Comparison of ENCODE assay signal across 36 mouse cellular contexts in genomic region chr7:54818606-54819005, GRCm38 (mm10). TPM values are rescaled to one million over a fixed set of nuclear protein-coding genes. Genes with fewer than 3 reads are reported as not detected.
"Had no signal": no experiment of that assay in that cellular context is flagged by ENCODE, and none has a peak within 500 bp of the region (broad histone marks: within the 10 kb centered on the region; RNA-seq: fewer than 3 reads in every experiment).

No protein-coding gene starts in this region.

- H3K4me1 ChIP-seq: limb, embryonic 10.5 days; limb, embryonic 12.5 days; limb, embryonic 13.5 days; limb, embryonic 15.5 days; liver, embryonic 12.5 days; liver, embryonic 13.5 days; liver, embryonic 15.5 days; lung, embryonic 15.5 days; megakaryocyte, embryonic 14.5 days; midbrain, embryonic 10.5 days; midbrain, embryonic 12.5 days; midbrain, embryonic 13.5 days; midbrain, embryonic 15.5 days had no signal

- H3K9me3 ChIP-seq: limb, embryonic 10.5 days; limb, embryonic 12.5 days; limb, embryonic 13.5 days; limb, embryonic 15.5 days; liver, embryonic 12.5 days; liver, embryonic 13.5 days; liver, embryonic 15.5 days; lung, embryonic 15.5 days; megakaryocyte, embryonic 14.5 days; midbrain, embryonic 10.5 days; midbrain, embryonic 12.5 days; midbrain, embryonic 13.5 days; midbrain, embryonic 15.5 days had no signal

- H3K9ac ChIP-seq: limb, embryonic 12.5 days; limb, embryonic 13.5 days; limb, embryonic 15.5 days; liver, embryonic 12.5 days; liver, embryonic 13.5 days; liver, embryonic 14.5 days; liver, embryonic 15.5 days; liver, postnatal 0 days; lung, embryonic 14.5 days; lung, embryonic 15.5 days; midbrain, embryonic 12.5 days; midbrain, embryonic 13.5 days; midbrain, embryonic 15.5 days had no signal

- DNase-seq: left cerebral cortex, postnatal 4 days; liver; liver, embryonic 13.5 days; liver, postnatal 0 days; lung, adult 18-20 months; lung, adult 2 months; lung, embryonic 14.5 days; lung, postnatal 10 days; lung, postnatal 14 days; lung, postnatal 36 days; lung, postnatal 4 days; midbrain, embryonic 14.5 days had no signal

- ATAC-seq: liver, embryonic 12.5 days; liver, postnatal 0 days; lung, postnatal 0 days; midbrain, embryonic 13.5 days; midbrain, embryonic 15.5 days; midbrain, embryonic 16.5 days had no signal

- H3K36me3 ChIP-seq: limb, embryonic 10.5 days; limb, embryonic 12.5 days; limb, embryonic 13.5 days; limb, embryonic 15.5 days; liver, embryonic 12.5 days; liver, embryonic 13.5 days; liver, embryonic 15.5 days; lung, embryonic 15.5 days; midbrain, embryonic 10.5 days; midbrain, embryonic 12.5 days; midbrain, embryonic 13.5 days; midbrain, embryonic 15.5 days had no signal

- H3K4me3 ChIP-seq: limb, embryonic 10.5 days; limb, embryonic 12.5 days; limb, embryonic 13.5 days; limb, embryonic 15.5 days; liver, embryonic 12.5 days; liver, embryonic 13.5 days; liver, embryonic 15.5 days; lung, embryonic 15.5 days; megakaryocyte, embryonic 14.5 days; midbrain, embryonic 10.5 days; midbrain, embryonic 12.5 days; midbrain, embryonic 13.5 days; midbrain, embryonic 15.5 days; myocyte had no signal

- H3K4me2 ChIP-seq: limb, embryonic 12.5 days; limb, embryonic 13.5 days; limb, embryonic 15.5 days; liver, embryonic 11.5 days; liver, embryonic 12.5 days; liver, embryonic 13.5 days; liver, embryonic 15.5 days; lung, embryonic 14.5 days; lung, embryonic 15.5 days; midbrain, embryonic 11.5 days; midbrain, embryonic 12.5 days; midbrain, embryonic 13.5 days; midbrain, embryonic 15.5 days had no signal

- H3K27ac ChIP-seq: limb, embryonic 10.5 days; limb, embryonic 12.5 days; limb, embryonic 13.5 days; limb, embryonic 15.5 days; liver, embryonic 12.5 days; liver, embryonic 13.5 days; liver, embryonic 14.5 days; liver, embryonic 15.5 days; lung, embryonic 15.5 days; macrophage; midbrain, embryonic 10.5 days; midbrain, embryonic 12.5 days; midbrain, embryonic 13.5 days; midbrain, embryonic 15.5 days had no signal

- H3K27me3 ChIP-seq: limb, embryonic 12.5 days; limb, embryonic 13.5 days; limb, embryonic 15.5 days; liver, embryonic 12.5 days; liver, embryonic 13.5 days; liver, embryonic 15.5 days; lung, embryonic 15.5 days; megakaryocyte, embryonic 14.5 days; midbrain, embryonic 12.5 days; midbrain, embryonic 13.5 days; midbrain, embryonic 15.5 days had no signal

RNA-seq across cellular contexts. Expression of gene Luzp2, which starts 16.7 kb away (rescaled TPM):
- total RNA-seq: liver, adult 2 months; megakaryocyte progenitor cell, adult 5-6 weeks; megakaryocyte-erythroid progenitor cell, adult 5-6 weeks; monocyte, adult 5-6 weeks had no signal
- polyA plus RNA-seq: liver, adult 2 months; liver, embryonic 11.5 days; liver, embryonic 12.5 days; liver, embryonic 15.5 days; liver, embryonic 16.5 days; liver, postnatal 0 days; macrophage; myocyte had no signal
